9 mouse cellular contexts compared by ENCODE assay signal in the genomic region with DNA sequence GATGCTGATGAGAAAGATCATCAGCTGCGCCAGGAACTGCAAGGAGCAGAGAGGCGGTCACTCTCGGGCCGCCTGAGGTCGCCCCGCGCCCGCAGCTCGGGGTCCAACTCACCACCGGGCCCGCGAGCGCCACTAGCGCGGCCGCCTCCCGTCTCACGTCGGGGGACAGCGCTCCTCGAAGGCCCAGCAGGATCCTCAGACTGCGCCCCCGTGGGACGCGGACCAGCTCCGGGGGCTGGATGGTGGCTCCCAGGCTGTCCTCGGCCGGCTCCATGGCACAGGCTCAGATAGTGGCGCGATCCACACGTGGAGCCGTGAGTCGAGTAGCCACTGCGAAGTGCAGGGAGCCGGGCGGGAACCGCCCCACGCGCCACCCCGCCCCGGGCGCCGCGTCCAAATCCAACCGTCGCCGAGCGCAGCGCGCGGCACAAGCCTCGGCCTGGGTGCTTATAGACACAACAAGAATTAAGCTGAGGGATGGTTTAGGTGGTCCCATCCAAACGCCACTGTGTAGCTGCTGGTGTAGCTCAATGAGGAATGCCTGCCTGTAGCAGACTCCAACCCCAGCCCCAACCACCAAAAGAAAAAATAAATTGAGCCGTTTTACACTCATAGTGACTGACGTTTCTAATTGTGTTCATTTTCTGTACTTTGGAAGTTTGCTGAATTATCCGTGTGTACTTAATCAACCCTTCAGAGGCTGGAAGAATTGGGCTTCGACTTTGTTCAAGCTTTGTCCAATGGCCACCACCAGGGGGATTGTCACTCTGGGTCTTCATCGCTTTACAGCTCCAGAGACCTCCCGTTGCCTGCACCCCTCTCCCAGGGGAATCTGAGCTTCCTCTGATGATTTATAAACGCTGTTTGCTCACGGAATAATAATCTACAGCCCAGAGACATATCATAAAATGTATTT. TPM values are rescaled to one million over a fixed set of nuclear protein-coding genes. Genes with fewer than 3 reads are reported as not detected.
A peak's percentile ranks its signal among the peaks of the same experiment; 100 is the strongest.
DNase-seq lines count a peak whose midpoint lies in the region; ATAC-seq and TF ChIP-seq lines count a peak whose summit lies in the region.
"Had no signal": no experiment of that assay in that cellular context is flagged by ENCODE, and none has a peak within 500 bp of the region (broad histone marks: within the 10 kb centered on the region; RNA-seq: fewer than 3 reads in every experiment).

A gene (minus strand): TSS at position 356 of the 916 bp plus-strand sequence.

- no peaks in the 10 kb centered on the region for H3K9me3 ChIP-seq in embryonic facial prominence, embryonic 10.5 days
- no peaks in the 10 kb centered on the region for H3K9me3 ChIP-seq in hindbrain, embryonic 13.5 days
- H3K9me3 ChIP-seq in liver, embryonic 14.5 days (ENCODE audit: control insufficient read depth, low read length) = no peaks in the 10 kb centered on the region
- H3K9me3 ChIP-seq in neural tube, embryonic 15.5 days (replicated peaks) = no peaks in the 10 kb centered on the region

- H3K4me2 ChIP-seq in hindbrain, embryonic 13.5 days = peak within 1 kb of the TSS; percentile 69
- peak within 1 kb of the TSS; percentile 43 for H3K4me2 ChIP-seq in liver, embryonic 14.5 days (ENCODE audit: low read depth)
- peak within 1 kb of the TSS; percentile 63 for H3K4me2 ChIP-seq in neural tube, embryonic 15.5 days

- peak; percentile 39 for TF ChIP-seq CTCF in liver, embryonic 14.5 days (IDR thresholded peaks at IDR 0.05; ENCODE audit: low read depth)

- H3K4me1 ChIP-seq in embryonic facial prominence, embryonic 10.5 days = peaks cover 12% of the 10 kb centered on the region
- peaks cover 14% of the 10 kb centered on the region for H3K4me1 ChIP-seq in hindbrain, embryonic 13.5 days (replicated peaks)
- no peaks in the 10 kb centered on the region for H3K4me1 ChIP-seq in liver, embryonic 14.5 days (replicated peaks; ENCODE audit: control insufficient read depth in 2 of 2, insufficient read depth in 2 of 2, low read length in 1 of 2)
- peaks cover 13% of the 10 kb centered on the region for H3K4me1 ChIP-seq in neural tube, embryonic 15.5 days

- TF ChIP-seq EP300 in liver, embryonic 14.5 days (IDR thresholded peaks at IDR 0.05; ENCODE audit: low read depth) = no peak

- H3K36me3 ChIP-seq in embryonic facial prominence, embryonic 10.5 days (replicated peaks) = no peaks in the 10 kb centered on the region
- H3K36me3 ChIP-seq in hindbrain, embryonic 13.5 days = no peaks in the 10 kb centered on the region
- H3K36me3 ChIP-seq in liver, embryonic 14.5 days (replicated peaks; ENCODE audit: control insufficient read depth, insufficient read depth, low read depth) = no peaks in the 10 kb centered on the region
- H3K36me3 ChIP-seq in neural tube, embryonic 15.5 days = no peaks in the 10 kb centered on the region

- H3K4me3 ChIP-seq in embryonic facial prominence, embryonic 10.5 days = peak within 1 kb of the TSS; percentile 56
- peak within 1 kb of the TSS; percentile 42 for H3K4me3 ChIP-seq in hindbrain, embryonic 13.5 days
- H3K4me3 ChIP-seq in liver, embryonic 14.5 days (ENCODE audit: insufficient read depth in 1 of 2, low read depth in 2 of 2, low read length in 2 of 2) = peak within 1 kb of the TSS in 1 of 2 experiments; percentile 15; a peak in 1 of 4 replicates
- peak within 1 kb of the TSS; percentile 40 for H3K4me3 ChIP-seq in neural tube, embryonic 15.5 days (replicated peaks)
- H3K4me3 ChIP-seq: erythroblast, embryonic 14.5 days had no signal

- no peak for ATAC-seq in hindbrain, embryonic 13.5 days (ENCODE audit: low FRiP score)
- no peak for ATAC-seq in liver, embryonic 14.5 days (ENCODE audit: insufficient read depth)
- no peak for ATAC-seq in neural tube, embryonic 15.5 days (ENCODE audit: low FRiP score)
- ATAC-seq in erythroblast, adult 5-6 weeks (replicated peaks; ENCODE audit: low FRiP score, poor library complexity, severe bottlenecking) = no peak

- peaks cover 74% of the 10 kb centered on the region for H3K27me3 ChIP-seq in embryonic facial prominence, embryonic 10.5 days (replicated peaks; ENCODE audit: low read depth, poor library complexity, severe bottlenecking)
- peaks cover 56% of the 10 kb centered on the region for H3K27me3 ChIP-seq in hindbrain, embryonic 13.5 days
- peaks cover 28% of the 10 kb centered on the region for H3K27me3 ChIP-seq in liver, embryonic 14.5 days (ENCODE audit: control insufficient read depth, insufficient read depth, low read length)
- peaks cover 41% of the 10 kb centered on the region for H3K27me3 ChIP-seq in neural tube, embryonic 15.5 days (replicated peaks)

- DNase-seq in right cerebral cortex, postnatal 4 days = peak; percentile 33
- DNase-seq in right cerebral cortex, postnatal 36 days (ENCODE audit: low spot score in 2 of 2) = no peak
- DNase-seq in embryonic facial prominence, embryonic 10.5 days (ENCODE audit: low spot score) = peak; percentile 50
- DNase-seq in liver, embryonic 14.5 days (ENCODE audit: low read depth in 3 of 3, low spot score in 3 of 3) = no peak
- no peak for DNase-seq in spleen, postnatal 14 days (ENCODE audit: low spot score in 2 of 2)

- WGBS in embryonic facial prominence, embryonic 10.5 days = 4% methylated on average over 61 of the region's 61 CpGs
- WGBS in hindbrain, embryonic 13.5 days = 4% methylated on average over 61 of the region's 61 CpGs
- WGBS in liver, embryonic 14.5 days (ENCODE audit: insufficient replicate concordance) = 5% methylated on average over 58 of the region's 61 CpGs
- 3% methylated on average over 61 of the region's 61 CpGs for WGBS in neural tube, embryonic 15.5 days

- H3K27ac ChIP-seq in embryonic facial prominence, embryonic 10.5 days (replicated peaks) = no peak within 1 kb of the TSS
- no peak within 1 kb of the TSS for H3K27ac ChIP-seq in hindbrain, embryonic 13.5 days
- H3K27ac ChIP-seq in liver, embryonic 14.5 days = no peak within 1 kb of the TSS
- H3K27ac ChIP-seq in neural tube, embryonic 15.5 days (replicated peaks) = no peak within 1 kb of the TSS

- peak within 1 kb of the TSS; percentile 59 for H3K9ac ChIP-seq in hindbrain, embryonic 13.5 days
- no peak within 1 kb of the TSS for H3K9ac ChIP-seq in liver, embryonic 14.5 days (replicated peaks)
- H3K9ac ChIP-seq in neural tube, embryonic 15.5 days (replicated peaks) = peak within 1 kb of the TSS; percentile 2; the same call in 1 of the 2 replicates

RNA-seq across cellular contexts. Expression of the gene that starts here (rescaled TPM):
- not detected in 2 replicates for polyA plus RNA-seq in embryonic facial prominence, embryonic 10.5 days (2016; fragmentation: Nextera tagmentation; extraction: Ambion mirVana)
- 0.09 TPM in 1 of 2 replicates, not detected in the other for polyA plus RNA-seq in hindbrain, embryonic 13.5 days (2015; fragmentation: Nextera tagmentation; extraction: Ambion mirVana)
- 0.12 and 0.21 TPM in 2 replicates for polyA plus RNA-seq in liver, embryonic 14.5 days (2012; rRNA removed)
- polyA plus RNA-seq in liver, embryonic 14.5 days (2014; fragmentation: Nextera tagmentation; extraction: Ambion mirVana) = 0.10 TPM in 1 of 2 replicates, not detected in the other
- 0.11 TPM in 1 of 2 replicates, not detected in the other for polyA plus RNA-seq in neural tube, embryonic 15.5 days (2015; fragmentation: Nextera tagmentation; extraction: Ambion mirVana)
- not detected in 2 replicates for total RNA-seq in erythroblast, adult 5-6 weeks (2015; ENCODE audit: low replicate concordance)
- not detected in 2 replicates for total RNA-seq in erythroblast, adult 5-6 weeks (2017; ENCODE audit: low replicate concordance)
- polyA plus RNA-seq: erythroblast, embryonic 14.5 days had no signal

Comparison
In these comparisons a context has a peak if more than half of its experiments do, and no peak if none do; other contexts are left out.
1. Peak in DNase-seq and H3K4me3 ChIP-seq in embryonic facial prominence, embryonic 10.5 days; RNA of the gene not detected or under 1 TPM.